Mouse (Mus musculus): ENCODE data around the gene Arl13b.

Arl13b gene

GRCm38 (mm10) chr16:62813790-62814189 lies 33.0 kb downstream of the Arl13b start:
- DNase-seq (ENCODE audit: low spot score): no peak

- no peak for DNase-seq (ENCODE audit: low spot score)
Observed at GRCm38 (mm10) chr16:62810855-62811254, 36.0 kb downstream of the Arl13b start.

- DNase-seq (ENCODE audit: low spot score): no peak
Observed at GRCm38 (mm10) chr16:62807249-62807979, 39.4 kb downstream of the Arl13b start.

GRCm38 (mm10) chr16:62804621-62805020 lies 42.2 kb downstream of the Arl13b start:
- DNase-seq (ENCODE audit: low spot score): no peak

- DNase-seq (ENCODE audit: low spot score): no peak
Observed at GRCm38 (mm10) chr16:62799839-62800238, 47.0 kb downstream of the Arl13b start.

GRCm38 (mm10) chr16:62799426-62799825 lies 47.4 kb downstream of the Arl13b start:
- no peak for DNase-seq (ENCODE audit: low spot score)

- no peak for DNase-seq (ENCODE audit: low spot score)
Observed at GRCm38 (mm10) chr16:62798808-62799207, 48.0 kb downstream of the Arl13b start.

- DNase-seq (ENCODE audit: low spot score): no peak
Observed at GRCm38 (mm10) chr16:62796608-62797007, 50.2 kb downstream of the Arl13b start.

- peak; percentile 95 for DNase-seq (ENCODE audit: low spot score)
Observed at GRCm38 (mm10) chr16:62786621-62787331, 60.1 kb downstream of the Arl13b start, which contains the start of gene Nsun3. Gene Nsun3, minus strand, starts transcription at chr16:62786818.

GRCm38 (mm10) chr16:62782229-62782628 lies 64.6 kb downstream of the Arl13b start:
- peak; percentile 6 for DNase-seq (ENCODE audit: low spot score)

- DNase-seq (ENCODE audit: low spot score): no peak
Observed at GRCm38 (mm10) chr16:62778282-62778681, 68.6 kb downstream of the Arl13b start.

GRCm38 (mm10) chr16:62776034-62776433 lies 70.8 kb downstream of the Arl13b start:
- DNase-seq (ENCODE audit: low spot score): no peak

- no peak for DNase-seq (ENCODE audit: low spot score)
Observed at GRCm38 (mm10) chr16:62773462-62773861, 73.4 kb downstream of the Arl13b start.

- DNase-seq (ENCODE audit: low spot score): peak; percentile 69
Observed at GRCm38 (mm10) chr16:62758340-62758739, 88.5 kb downstream of the Arl13b start.

- no peak for DNase-seq (ENCODE audit: low spot score)
Observed at GRCm38 (mm10) chr16:62755307-62755706, 91.5 kb downstream of the Arl13b start.

GRCm38 (mm10) chr16:62753597-62753996 lies 93.2 kb downstream of the Arl13b start:
- DNase-seq (ENCODE audit: low spot score): no peak

GRCm38 (mm10) chr16:62753079-62753478 lies 93.8 kb downstream of the Arl13b start:
- no peak for DNase-seq (ENCODE audit: low spot score)

- DNase-seq (ENCODE audit: low spot score): no peak
Observed at GRCm38 (mm10) chr16:62745875-62746274, 101.0 kb downstream of the Arl13b start.

Data from c-Kit-positive CD71-positive TER-119-positive erythroid progenitor cells, embryonic 14.5 days (primary cell).